Mouse (Mus musculus) liver, embryonic 16.5 days (tissue): ENCODE results near the gene Olfr1185-ps1. TPM values are rescaled to one million over a fixed set of nuclear protein-coding genes. Genes with fewer than 3 reads are reported as not detected.
"Not testable (repeated sequence)": the region's sequence is repeated elsewhere in the genome, so short reads cannot be mapped to it uniquely, and the experiment has no call there.

ENCODE experiments used
- ATAC-seq: fragments of 200-750 bp; cut with Nextera tagmentation; 2 replicates; pipeline ENCODE4 v1.8.0; 2017; ENCODE audit warnings: low read depth, mild to moderate bottlenecking, moderate number of reproducible peaks, moderate library complexity
- H3K27ac ChIP-seq: fragments of 300-500 bp; sonication (generic); 2 replicates; pipeline ENCODE4 v1.5.1; 2014; ENCODE audit warnings: mild to moderate bottlenecking, low read length
- H3K27me3 ChIP-seq: fragments of 300-500 bp; sonication (generic); 2 replicates; pipeline ENCODE4 v1.6.1; 2014; ENCODE audit warnings: low read depth, low read length, mixed read lengths; ENCODE audit not compliant: control insufficient read depth, insufficient read depth
- H3K36me3 ChIP-seq: fragments of 300-500 bp; sonication (generic); 2 replicates; pipeline ENCODE4 v1.6.1; 2014; ENCODE audit warnings: mild to moderate bottlenecking; ENCODE audit not compliant: control insufficient read depth, insufficient read depth
- H3K4me1 ChIP-seq: fragments of 300-500 bp; sonication (generic); 2 replicates; pipeline ENCODE4 v1.6.1; 2014; ENCODE audit warnings: low read depth, low read length, mixed read lengths; ENCODE audit not compliant: control insufficient read depth
- H3K4me2 ChIP-seq: fragments of 300-500 bp; sonication (generic); 2 replicates; pipeline ENCODE4 v1.6.1; 2014; ENCODE audit warnings: low read depth, low read length, mixed read lengths
- H3K4me3 ChIP-seq: fragments of 300-500 bp; sonication (generic); 2 replicates; pipeline ENCODE4 v1.5.1; 2014; ENCODE audit warnings: low read depth, mild to moderate bottlenecking, low read length
- H3K9ac ChIP-seq: fragments of 300-500 bp; sonication (generic); 2 replicates; pipeline ENCODE4 v1.6.1; 2014; ENCODE audit warnings: low read depth, low read length
- H3K9me3 ChIP-seq: fragments of 300-500 bp; sonication (generic); replicated peaks from 2 replicates; pipeline ENCODE4 v1.6.1; 2016; ENCODE audit warnings: low read length; ENCODE audit not compliant: control insufficient read depth
- WGBS: fragments of 180-500 bp; shearing (Covaris S2); extraction: QIAGEN DNeasy Blood & Tissue Kit; methylation state at CpG from one replicate; pipeline ENCODE4 v1.1.7; 2014; ENCODE audit not compliant: insufficient replicate concordance; 5-methylcytosine and 5-hydroxymethylcytosine counted together
- polyA plus RNA-seq: library from polyadenylated mRNA; unstranded; fragments of >200 nt; fragmentation: Nextera tagmentation; extraction: Ambion mirVana; gene quantifications from 2 replicates; pipeline ENCODE4 v1.2.1, GENCODE M21; 2015

The Olfr1185-ps1 gene
- polyA plus RNA-seq = not detected in 2 replicates

DNA sequence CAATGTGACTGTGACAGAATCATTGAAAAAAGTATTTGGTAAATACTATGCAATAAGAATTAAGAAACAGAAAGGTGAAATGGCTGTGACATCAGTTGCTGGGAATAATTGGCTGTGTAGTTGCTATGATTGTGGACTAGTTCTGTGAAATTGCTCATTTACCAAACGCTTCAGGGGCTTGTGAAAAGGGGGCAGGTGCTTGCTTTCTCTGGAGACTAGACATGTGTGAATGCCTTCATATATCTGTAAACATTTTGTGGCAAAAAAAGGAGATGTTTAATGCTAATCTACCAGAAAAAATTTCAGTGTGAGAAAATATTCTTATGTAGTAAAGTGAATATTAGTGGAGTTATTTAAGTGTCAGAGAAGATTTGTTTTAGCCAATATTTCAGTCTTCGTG lies at the start of gene Olfr1185-ps1:
Gene Olfr1185-ps1, plus strand, starts transcription at position 301 of the 400 bp plus-strand sequence.
- Histone ChIP-seq H3K27me3 (no peaks in the 10 kb centered on the region), H3K9me3 (no peaks in the 10 kb centered on the region; the same call in 1 of the 2 replicates), H3K27ac (no peak within 1 kb of the TSS), H3K4me3 (no peak within 1 kb of the TSS), H3K4me2 (no peak within 1 kb of the TSS), H3K36me3 (no peaks in the 10 kb centered on the region), H3K4me1 (no peaks in the 10 kb centered on the region), H3K9ac (no peak within 1 kb of the TSS)
- WGBS = 49% methylated on average over 2 of the region's 2 CpGs
- no peak for ATAC-seq

GRCm38 (mm10) chr2:88449031-88449430 lies 44.1 kb upstream of the Olfr1185-ps1 start, which contains the start of gene Gm13757:
TSS of gene Gm13757 (minus strand) at chr2:88449131.
- Histone ChIP-seq H3K36me3 (no peaks in the 10 kb centered on the region), H3K4me1 (no peaks in the 10 kb centered on the region), H3K9me3 (no peaks in the 10 kb centered on the region), H3K9ac (no peak within 1 kb of the TSS), H3K4me2 (no peak within 1 kb of the TSS), H3K27ac (no peak within 1 kb of the TSS), H3K4me3 (no peak within 1 kb of the TSS), H3K27me3 (no peaks in the 10 kb centered on the region)
- WGBS = 83% methylated on average over 1 of the region's 1 CpGs
- ATAC-seq = no peak

- ATAC-seq, H3K27me3 ChIP-seq, H3K9ac ChIP-seq, H3K27ac ChIP-seq, H3K4me3 ChIP-seq, H3K4me1 ChIP-seq, H3K4me2 ChIP-seq, H3K9me3 ChIP-seq, H3K36me3 ChIP-seq: not testable (repeated sequence)
- 46% methylated on average over 1 of the region's 1 CpGs for WGBS
Measured at GRCm38 (mm10) chr2:88454567-88454966, 38.6 kb upstream of the Olfr1185-ps1 start, which contains the start of gene Olfr1183. TSS of gene Olfr1183 (plus strand) at chr2:88454867.

DNA sequence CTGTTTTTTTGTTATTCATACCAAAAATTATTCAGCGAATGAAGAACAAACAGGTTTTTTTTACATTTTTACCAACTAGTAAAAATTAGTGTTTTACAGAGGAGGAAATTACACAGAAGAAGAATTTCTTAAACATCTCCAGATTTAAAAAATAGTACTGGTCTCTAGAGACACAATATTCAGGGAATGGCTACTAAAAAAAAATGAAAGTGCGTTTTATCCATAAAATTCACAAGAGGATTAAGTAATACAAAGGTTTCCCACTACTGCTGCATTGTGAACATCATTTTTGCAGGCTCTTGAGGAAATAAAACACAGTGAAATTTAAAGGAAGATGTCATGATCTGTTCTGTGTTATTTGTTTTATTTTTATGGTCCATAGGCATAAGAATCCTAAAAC lies 9.8 kb upstream of the Olfr1185-ps1 start, which contains the start of gene Olfr1184:
Gene Olfr1184, plus strand, starts transcription at position 301 of the 400 bp plus-strand sequence.
- Histone ChIP-seq H3K4me2 (no peak within 1 kb of the TSS), H3K9me3 (no peaks in the 10 kb centered on the region), H3K27me3 (no peaks in the 10 kb centered on the region), H3K4me1 (no peaks in the 10 kb centered on the region), H3K27ac (no peak within 1 kb of the TSS), H3K9ac (no peak within 1 kb of the TSS), H3K4me3 (no peak within 1 kb of the TSS), H3K36me3 (no peaks in the 10 kb centered on the region)
- WGBS = 61% methylated on average over 2 of the region's 2 CpGs
- ATAC-seq = no peak

GRCm38 (mm10) chr2:88518251-88518650 lies 25.1 kb downstream of the Olfr1185-ps1 start, which contains the start of gene Olfr1186:
TSS of gene Olfr1186 (plus strand) at chr2:88518551.
- H3K36me3 ChIP-seq = no peaks in the 10 kb centered on the region
- no peak for ATAC-seq
- H3K9me3 ChIP-seq = no peaks in the 10 kb centered on the region
- H3K27ac ChIP-seq = no peak within 1 kb of the TSS
- no peaks in the 10 kb centered on the region for H3K4me1 ChIP-seq
- no peak within 1 kb of the TSS for H3K4me2 ChIP-seq
- no peaks in the 10 kb centered on the region for H3K27me3 ChIP-seq
- WGBS = 52% methylated on average over 2 of the region's 2 CpGs
- no peak within 1 kb of the TSS for H3K4me3 ChIP-seq
- H3K9ac ChIP-seq = no peak within 1 kb of the TSS

GRCm38 (mm10) chr2:88525720-88526119 lies 32.6 kb downstream of the Olfr1185-ps1 start:
- no peak for ATAC-seq
- no peak overlapping the region for H3K4me2 ChIP-seq

More at GRCm38 (mm10) chr2:88525720-88526119, 32.6 kb downstream of the Olfr1185-ps1 start:
- no peaks in the 10 kb centered on the region for H3K9me3 ChIP-seq
- no peaks in the 10 kb centered on the region for H3K36me3 ChIP-seq
- 48% methylated on average over 3 of the region's 3 CpGs for WGBS
- no peak overlapping the region for H3K9ac ChIP-seq
- H3K27me3 ChIP-seq = no peaks in the 10 kb centered on the region
- H3K27ac ChIP-seq = no peak overlapping the region
- no peak overlapping the region for H3K4me3 ChIP-seq
- no peaks in the 10 kb centered on the region for H3K4me1 ChIP-seq

Other genes with a start within 250 kb of the Olfr1185-ps1 start
- not detected in 2 replicates for gene Olfr1173, start 213.4 kb upstream of the Olfr1185-ps1 start, polyA plus RNA-seq
- not detected in 2 replicates for gene Olfr1174-ps, start 178.2 kb upstream of the Olfr1185-ps1 start, polyA plus RNA-seq
- not detected in 2 replicates for gene Olfr1175-ps, start 166.1 kb upstream of the Olfr1185-ps1 start, polyA plus RNA-seq
- not detected in 2 replicates for gene Olfr1176, start 156.6 kb upstream of the Olfr1185-ps1 start, polyA plus RNA-seq
- gene Olfr1177-ps, start 146.8 kb upstream of the Olfr1185-ps1 start, polyA plus RNA-seq = not detected in 2 replicates
- not detected in 2 replicates for gene Olfr1178, start 106.3 kb upstream of the Olfr1185-ps1 start, polyA plus RNA-seq
- gene Olfr1179, start 86.9 kb upstream of the Olfr1185-ps1 start, polyA plus RNA-seq = not detected in 2 replicates
- not detected in 2 replicates for gene Olfr1180, start 74.2 kb upstream of the Olfr1185-ps1 start, polyA plus RNA-seq
- not detected in 2 replicates for gene Olfr1181, start 67.1 kb upstream of the Olfr1185-ps1 start, polyA plus RNA-seq
- not detected in 2 replicates for gene Gm13757, start 44.2 kb upstream of the Olfr1185-ps1 start, polyA plus RNA-seq
- gene Olfr1183, start 38.5 kb upstream of the Olfr1185-ps1 start, polyA plus RNA-seq = not detected in 2 replicates
- gene Olfr1184, start 9.7 kb upstream of the Olfr1185-ps1 start, polyA plus RNA-seq = not detected in 2 replicates
- not detected in 2 replicates for gene Olfr1186, start 25.2 kb downstream of the Olfr1185-ps1 start, polyA plus RNA-seq
- not detected in 2 replicates for gene Olfr1188, start 63.6 kb downstream of the Olfr1185-ps1 start, polyA plus RNA-seq
- gene Olfr1189, start 93.1 kb downstream of the Olfr1185-ps1 start, polyA plus RNA-seq = not detected in 2 replicates
- gene Olfr1191-ps1, start 147.2 kb downstream of the Olfr1185-ps1 start, polyA plus RNA-seq = not detected in 2 replicates
- gene Olfr1192-ps1, start 155.2 kb downstream of the Olfr1185-ps1 start, polyA plus RNA-seq = not detected in 2 replicates
- gene Olfr1193, start 182.3 kb downstream of the Olfr1185-ps1 start, polyA plus RNA-seq = not detected in 2 replicates
- not detected in 2 replicates for gene Olfr1195, start 195.9 kb downstream of the Olfr1185-ps1 start, polyA plus RNA-seq
- not detected in 2 replicates for gene Olfr1196, start 211.3 kb downstream of the Olfr1185-ps1 start, polyA plus RNA-seq
- not detected in 2 replicates for gene Olfr1197, start 239.0 kb downstream of the Olfr1185-ps1 start, polyA plus RNA-seq